Mouse (Mus musculus): Measurements from ENCODE around the gene Tubb4b. TPM values are rescaled to one million over a fixed set of nuclear protein-coding genes. Genes with fewer than 3 reads are reported as not detected.

The Tubb4b gene
- polyA plus RNA-seq, 1 experiment from 2014 or later: 466 TPM

- H3K4me2 ChIP-seq (replicated peaks; ENCODE audit: low read depth): peak overlapping the region; percentile 94
- no peak for ATAC-seq
- H3K4me3 ChIP-seq (ENCODE audit: low read depth, low read length): 0 out of 2 replicates have a peak overlapping the region, but pooled peaks have one; percentile 92
- TF ChIP-seq CTCF (IDR thresholded peaks at IDR 0.05; ENCODE audit: low read depth): no peak
- H3K4me1 ChIP-seq (replicated peaks; ENCODE audit: control insufficient read depth, insufficient read depth, low read length): peaks cover 7% of the 10 kb centered on the region
- peak overlapping the region; percentile 61 for H3K9ac ChIP-seq (ENCODE audit: low read depth, low read length)
- H3K9me3 ChIP-seq (ENCODE audit: control insufficient read depth): no peaks in the 10 kb centered on the region
- WGBS: 9% methylated on average over 2 of the region's 2 CpGs
- no peaks in the 10 kb centered on the region for H3K27me3 ChIP-seq (replicated peaks; ENCODE audit: control insufficient read depth, insufficient read depth, low read length)
- peak overlapping the region; percentile 93 for H3K27ac ChIP-seq (ENCODE audit: low read depth, low read length)
- H3K36me3 ChIP-seq (ENCODE audit: control insufficient read depth, insufficient read depth): peaks cover 33% of the 10 kb centered on the region
Observed at GRCm38 (mm10) chr2:25266720-25267119, 42.2 kb upstream of the Tubb4b start.

DNA sequence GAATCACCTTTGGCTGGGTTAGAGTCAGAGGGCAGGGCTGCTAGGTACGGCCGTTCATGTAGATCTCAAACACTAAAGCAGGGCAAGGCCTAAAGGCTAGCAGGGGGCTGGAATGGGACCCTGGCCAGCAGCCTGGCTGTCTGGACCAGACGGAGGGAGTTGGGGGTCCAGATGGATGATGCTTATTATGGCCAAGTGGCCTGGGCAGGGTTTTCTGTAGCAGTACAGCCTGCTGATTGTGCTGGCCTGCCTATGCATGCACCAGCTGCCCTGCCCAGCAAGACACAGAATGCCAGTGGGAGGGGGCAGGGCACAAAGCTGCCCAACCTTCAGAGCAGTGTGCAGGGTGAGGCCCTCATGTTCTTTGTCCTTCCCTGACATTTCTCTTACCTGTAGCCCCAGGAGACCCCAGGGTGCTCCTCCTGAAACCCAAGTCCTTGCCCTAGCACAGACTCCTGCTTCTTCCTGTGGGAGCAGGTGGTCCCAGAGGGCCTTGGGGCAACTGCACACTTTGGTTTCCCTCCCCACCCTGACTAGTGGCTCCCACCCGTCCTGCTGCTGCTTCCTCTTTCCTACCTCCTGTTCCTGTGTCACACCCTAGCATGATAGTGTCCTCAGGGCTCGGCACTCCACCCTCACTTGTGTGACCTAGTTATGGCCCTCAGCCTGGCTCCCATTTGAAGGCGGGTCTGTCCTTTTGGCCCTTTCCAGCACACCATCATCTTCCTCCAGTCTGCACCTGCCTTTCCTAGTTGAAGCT, 41.6 kb upstream of the Tubb4b start:
- peak overlapping the region; percentile 94 for H3K4me2 ChIP-seq (replicated peaks; ENCODE audit: low read depth)
- peak overlapping the region; percentile 92 for H3K4me3 ChIP-seq (ENCODE audit: low read depth, low read length)
- H3K36me3 ChIP-seq (ENCODE audit: control insufficient read depth, insufficient read depth): peaks cover 32% of the 10 kb centered on the region
- peak overlapping the region; percentile 93 for H3K27ac ChIP-seq (ENCODE audit: low read depth, low read length)
- no peaks in the 10 kb centered on the region for H3K27me3 ChIP-seq (replicated peaks; ENCODE audit: control insufficient read depth, insufficient read depth, low read length)
- peak; percentile 59 for ATAC-seq
- 32% methylated on average over 6 of the region's 6 CpGs for WGBS
- no peaks in the 10 kb centered on the region for H3K9me3 ChIP-seq (ENCODE audit: control insufficient read depth)
- peak overlapping the region; percentile 61 for H3K9ac ChIP-seq (ENCODE audit: low read depth, low read length)
- peaks cover 1% of the 10 kb centered on the region for H3K4me1 ChIP-seq (replicated peaks; ENCODE audit: control insufficient read depth, insufficient read depth, low read length)
- no peak for TF ChIP-seq CTCF (IDR thresholded peaks at IDR 0.05; ENCODE audit: low read depth)

- Histone ChIP-seq H3K4me1 (replicated peaks; ENCODE audit: control insufficient read depth, insufficient read depth, low read length) (no peaks in the 10 kb centered on the region), H3K4me3 (ENCODE audit: low read depth, low read length) (peak overlapping the region; percentile 92), H3K9ac (ENCODE audit: low read depth, low read length) (peak overlapping the region; percentile 78), H3K27me3 (replicated peaks; ENCODE audit: control insufficient read depth, insufficient read depth, low read length) (no peaks in the 10 kb centered on the region), H3K36me3 (ENCODE audit: control insufficient read depth, insufficient read depth) (peaks cover 19% of the 10 kb centered on the region), H3K9me3 (ENCODE audit: control insufficient read depth) (no peaks in the 10 kb centered on the region), H3K4me2 (replicated peaks; ENCODE audit: low read depth) (peak overlapping the region; percentile 94), H3K27ac (ENCODE audit: low read depth, low read length) (peak overlapping the region; percentile 93)
- WGBS: 41% methylated on average over 3 of the region's 3 CpGs
- no peak for TF ChIP-seq CTCF (IDR thresholded peaks at IDR 0.05; ENCODE audit: low read depth)
- ATAC-seq: peak; percentile 28
Observed at GRCm38 (mm10) chr2:25264851-25265250, 40.3 kb upstream of the Tubb4b start.

- Histone ChIP-seq H3K4me1 (replicated peaks; ENCODE audit: control insufficient read depth, insufficient read depth, low read length) (no peaks in the 10 kb centered on the region), H3K27ac (ENCODE audit: low read depth, low read length) (peak overlapping the region; percentile 93), H3K4me3 (ENCODE audit: low read depth, low read length) (peak overlapping the region; percentile 92), H3K36me3 (ENCODE audit: control insufficient read depth, insufficient read depth) (peaks cover 14% of the 10 kb centered on the region), H3K27me3 (replicated peaks; ENCODE audit: control insufficient read depth, insufficient read depth, low read length) (no peaks in the 10 kb centered on the region), H3K4me2 (replicated peaks; ENCODE audit: low read depth) (peak overlapping the region; percentile 94), H3K9ac (ENCODE audit: low read depth, low read length) (peak overlapping the region; percentile 78), H3K9me3 (ENCODE audit: control insufficient read depth) (no peaks in the 10 kb centered on the region)
- no peak for ATAC-seq
- WGBS: 48% methylated on average over 5 of the region's 5 CpGs
- no peak for TF ChIP-seq CTCF (IDR thresholded peaks at IDR 0.05; ENCODE audit: low read depth)
Observed at GRCm38 (mm10) chr2:25264286-25264660, 39.8 kb upstream of the Tubb4b start.

DNA sequence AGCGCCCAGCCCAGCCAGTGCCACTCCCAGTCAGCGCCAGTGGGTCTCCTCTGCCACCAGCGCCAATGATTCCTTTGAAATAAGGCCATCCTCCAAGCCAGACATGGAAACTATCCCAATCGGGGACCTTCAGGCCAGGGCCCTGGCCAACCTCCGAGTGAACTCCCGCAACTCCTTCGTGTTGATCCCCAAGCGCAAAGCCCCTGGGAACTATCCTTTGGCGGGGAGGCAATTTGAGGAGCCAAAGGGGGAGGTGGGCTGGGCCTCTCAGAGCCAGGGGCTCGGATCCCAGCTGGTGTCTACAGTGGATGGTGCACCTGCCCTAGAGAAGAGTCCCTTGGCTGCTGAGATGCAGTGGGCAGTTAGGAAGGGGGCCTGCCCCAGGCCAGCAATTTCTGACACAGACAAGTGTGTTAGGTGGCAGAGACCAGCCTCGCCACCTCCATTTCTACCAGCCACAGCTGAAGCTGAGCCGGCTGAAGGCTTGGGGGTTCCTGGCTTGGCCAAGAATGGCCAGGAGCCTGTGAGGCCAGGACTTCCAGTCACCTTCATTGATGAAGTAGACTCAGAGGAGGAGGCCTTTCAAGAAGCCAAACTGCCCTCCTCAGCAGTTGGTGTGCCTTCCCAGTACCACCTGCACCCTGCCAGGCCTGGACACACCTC, 39.3 kb upstream of the Tubb4b start:
- Histone ChIP-seq H3K4me1 (replicated peaks; ENCODE audit: control insufficient read depth, insufficient read depth, low read length) (no peaks in the 10 kb centered on the region), H3K4me2 (replicated peaks; ENCODE audit: low read depth) (peak overlapping the region; percentile 94), H3K27ac (ENCODE audit: low read depth, low read length) (peak overlapping the region; percentile 93), H3K9me3 (ENCODE audit: control insufficient read depth) (no peaks in the 10 kb centered on the region), H3K4me3 (ENCODE audit: low read depth, low read length) (peak overlapping the region; percentile 92), H3K27me3 (replicated peaks; ENCODE audit: control insufficient read depth, insufficient read depth, low read length) (no peaks in the 10 kb centered on the region), H3K9ac (ENCODE audit: low read depth, low read length) (peak overlapping the region; percentile 78), H3K36me3 (ENCODE audit: control insufficient read depth, insufficient read depth) (peaks cover 8% of the 10 kb centered on the region)
- ATAC-seq: no peak
- WGBS: 21% methylated on average over 12 of the region's 12 CpGs
- no peak for TF ChIP-seq CTCF (IDR thresholded peaks at IDR 0.05; ENCODE audit: low read depth)

DNA sequence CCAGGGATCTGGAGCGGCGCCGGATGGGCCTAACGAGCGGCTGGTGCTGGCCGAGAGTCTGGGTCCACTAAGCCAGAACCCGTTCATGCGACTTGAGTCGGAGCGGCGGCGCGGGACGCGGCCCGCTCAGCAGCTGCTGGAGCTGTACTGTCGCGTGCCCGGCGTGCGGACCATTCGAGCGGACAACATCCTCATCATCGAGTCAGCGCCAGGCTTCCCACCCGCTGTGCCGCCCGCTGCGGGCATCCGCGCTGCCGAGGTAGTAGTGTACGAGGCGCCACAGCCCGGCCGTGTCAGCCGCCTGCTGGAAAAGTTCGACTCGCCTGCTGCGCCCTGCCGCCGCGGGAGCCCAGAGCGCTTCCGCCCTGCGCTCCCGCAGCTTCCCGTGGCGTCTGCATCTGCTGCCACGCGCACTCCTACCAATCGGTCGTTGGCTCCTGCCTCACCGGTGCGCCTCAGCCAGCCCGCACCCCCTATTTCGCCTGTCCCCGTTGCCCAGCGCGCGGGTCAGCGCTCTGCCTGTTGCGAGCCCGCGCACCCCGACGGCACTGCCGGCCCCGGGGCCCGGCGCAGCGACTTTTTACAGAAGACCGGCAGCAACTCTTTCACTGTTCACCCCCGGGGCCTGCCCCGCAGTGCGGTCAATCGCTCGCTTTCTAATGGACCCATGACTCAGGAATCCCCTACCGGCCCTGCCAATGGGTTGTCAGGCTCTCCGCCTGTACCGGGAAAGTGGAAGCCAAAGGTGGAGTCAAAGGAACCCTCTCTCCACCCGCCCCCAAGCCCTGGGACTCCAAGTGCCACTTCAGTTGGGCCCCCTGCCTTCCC, 38.5 kb upstream of the Tubb4b start:
- peak overlapping the region; percentile 92 for H3K4me3 ChIP-seq (ENCODE audit: low read depth, low read length)
- peaks cover under 1% of the 10 kb centered on the region; the same call in 1 of the 2 replicates for H3K36me3 ChIP-seq (ENCODE audit: control insufficient read depth, insufficient read depth)
- WGBS: 0% methylated on average over 79 of the region's 82 CpGs
- ATAC-seq: no peak
- no peaks in the 10 kb centered on the region for H3K4me1 ChIP-seq (replicated peaks; ENCODE audit: control insufficient read depth, insufficient read depth, low read length)
- peak overlapping the region; percentile 94 for H3K4me2 ChIP-seq (replicated peaks; ENCODE audit: low read depth)
- H3K27me3 ChIP-seq (replicated peaks; ENCODE audit: control insufficient read depth, insufficient read depth, low read length): no peaks in the 10 kb centered on the region
- peak; percentile 20; the same call in 1 of the 2 replicates for TF ChIP-seq CTCF (IDR thresholded peaks at IDR 0.05; ENCODE audit: low read depth)
- peak overlapping the region; percentile 78 for H3K9ac ChIP-seq (ENCODE audit: low read depth, low read length)
- peak overlapping the region; percentile 93 for H3K27ac ChIP-seq (ENCODE audit: low read depth, low read length)
- H3K9me3 ChIP-seq (ENCODE audit: control insufficient read depth): no peaks in the 10 kb centered on the region
